Mouse (Mus musculus): ENCODE measurements around the gene Pank4.

Gene Pank4

DNA sequence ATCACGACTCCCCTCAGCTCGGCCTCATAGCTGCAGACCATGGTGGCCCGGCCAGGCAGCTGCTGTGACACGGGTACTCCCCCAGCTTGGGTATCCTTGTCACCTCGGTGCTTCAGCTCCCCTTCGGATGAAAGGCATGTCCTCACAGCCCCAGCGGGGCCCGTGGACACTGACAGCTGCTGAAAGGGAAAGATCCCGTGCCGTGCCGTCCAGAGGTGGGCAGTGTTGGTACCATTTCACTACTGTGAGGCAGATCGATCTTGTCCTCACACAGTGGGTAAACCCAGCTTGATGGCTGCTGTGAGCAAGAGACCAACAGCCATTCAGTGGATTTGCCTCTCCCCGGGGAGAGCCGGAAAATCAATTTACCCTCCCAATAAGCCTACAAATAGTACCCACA is 50.3 kb downstream of the Pank4 start:
- no peak for DNase-seq (ENCODE audit: low spot score)

- DNase-seq (ENCODE audit: low spot score): no peak
Measured at GRCm38 (mm10) chr4:155014791-155015190, 50.9 kb downstream of the Pank4 start.

DNA sequence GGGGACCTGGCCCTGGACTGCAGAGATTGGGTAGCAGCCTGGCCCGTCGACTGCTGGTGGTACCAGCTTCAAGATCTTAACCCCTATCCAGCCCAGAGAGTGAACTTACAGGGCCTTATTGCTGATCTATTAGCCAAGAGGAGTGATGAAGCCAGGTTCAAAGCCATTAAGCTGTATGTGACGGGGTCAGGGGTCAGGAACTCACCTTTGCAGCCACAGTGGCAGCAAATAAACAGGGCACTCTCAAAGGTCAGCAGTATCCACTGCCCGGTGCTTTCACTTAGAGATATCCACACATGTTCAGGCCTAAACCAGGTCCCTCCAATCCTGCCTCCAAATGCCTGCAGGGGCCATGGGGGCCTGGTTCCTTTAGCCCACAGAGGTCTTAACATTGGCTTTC is 51.6 kb downstream of the Pank4 start:
- no peak for DNase-seq (ENCODE audit: low spot score)

- no peak for DNase-seq (ENCODE audit: low spot score)
Measured at GRCm38 (mm10) chr4:155016807-155017206, 52.9 kb downstream of the Pank4 start.

- no peak for DNase-seq (ENCODE audit: low spot score)
Measured at GRCm38 (mm10) chr4:155017253-155017878, 53.4 kb downstream of the Pank4 start.

DNA sequence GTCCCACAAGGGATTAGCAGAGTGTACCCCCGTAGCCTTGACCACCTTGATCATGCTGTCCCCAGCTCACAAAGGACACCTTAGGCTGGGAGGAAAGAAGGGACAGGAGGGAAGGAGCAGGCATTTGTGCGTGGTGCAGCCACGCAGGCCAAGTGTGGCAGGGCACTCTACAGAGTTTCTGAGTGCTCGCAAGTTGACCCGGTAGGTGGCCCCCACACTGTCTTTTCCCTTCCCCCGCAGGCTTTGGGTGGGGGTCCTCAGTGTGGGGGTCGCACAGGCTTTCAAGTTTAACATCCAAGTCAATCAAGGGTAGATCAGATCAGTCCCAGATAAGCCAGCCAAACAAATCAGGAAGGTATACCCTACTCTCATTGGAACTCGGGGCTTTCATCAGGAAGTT is 54.1 kb downstream of the Pank4 start:
- no peak for DNase-seq (ENCODE audit: low spot score)

- peak; percentile 18 for DNase-seq (ENCODE audit: low spot score)
Measured at GRCm38 (mm10) chr4:155018601-155019335, 54.8 kb downstream of the Pank4 start.

GRCm38 (mm10) chr4:155019336-155019847 is 55.5 kb downstream of the Pank4 start:
- DNase-seq (ENCODE audit: low spot score): no peak

DNA sequence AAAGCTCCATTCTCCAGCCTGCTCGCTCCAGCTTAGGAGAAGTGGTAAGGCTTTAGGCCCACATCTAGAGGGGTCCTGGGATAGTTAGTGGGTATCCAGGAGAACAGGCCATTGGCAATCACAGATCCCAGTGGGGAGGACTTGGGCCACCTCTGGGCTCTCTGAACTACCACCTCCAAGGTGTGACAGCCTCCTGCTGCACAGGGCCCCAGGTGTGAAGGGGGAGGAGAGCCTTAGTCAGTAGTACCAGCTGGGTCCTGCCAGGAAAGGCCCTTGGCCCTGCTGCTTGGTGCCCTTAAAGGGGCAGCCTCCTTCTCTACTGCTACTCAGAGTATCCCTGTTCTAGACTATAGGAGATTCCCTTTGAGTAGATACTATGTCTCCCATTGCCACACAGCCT is 56.2 kb downstream of the Pank4 start:
- DNase-seq (ENCODE audit: low spot score): no peak

- DNase-seq (ENCODE audit: low spot score): no peak
Measured at GRCm38 (mm10) chr4:155020813-155021212, 56.9 kb downstream of the Pank4 start.

DNA sequence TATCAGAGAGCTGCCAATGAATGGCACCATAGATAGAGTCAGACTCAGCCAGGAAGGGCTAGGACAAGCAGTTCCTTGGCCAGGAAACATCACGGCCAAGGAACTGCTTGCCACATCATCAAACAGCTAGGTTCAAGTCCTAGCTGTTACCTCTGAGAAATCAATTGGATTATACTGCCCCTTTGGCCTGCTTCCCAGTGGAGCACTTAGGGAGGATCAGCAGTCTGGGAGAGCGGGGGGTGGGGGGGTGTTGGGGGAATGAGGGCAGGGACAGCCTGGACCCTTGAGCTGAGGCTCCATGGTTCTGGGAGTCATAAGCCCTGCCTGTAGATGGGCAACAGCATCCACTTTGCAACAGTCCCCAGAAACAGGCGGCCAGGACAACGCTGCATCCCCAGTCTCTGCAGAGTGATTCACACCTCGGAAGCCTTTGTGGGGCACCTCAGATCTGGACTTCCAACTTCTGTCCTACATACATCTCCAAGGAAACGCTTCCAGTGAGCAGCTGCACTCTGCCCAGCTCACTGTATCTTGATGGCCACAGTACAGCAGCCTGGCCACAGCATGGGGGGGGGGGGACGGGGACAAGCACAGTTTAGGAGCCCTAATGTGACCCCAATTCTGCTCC is 58.4 kb downstream of the Pank4 start:
- no peak for DNase-seq (ENCODE audit: low spot score)

DNA sequence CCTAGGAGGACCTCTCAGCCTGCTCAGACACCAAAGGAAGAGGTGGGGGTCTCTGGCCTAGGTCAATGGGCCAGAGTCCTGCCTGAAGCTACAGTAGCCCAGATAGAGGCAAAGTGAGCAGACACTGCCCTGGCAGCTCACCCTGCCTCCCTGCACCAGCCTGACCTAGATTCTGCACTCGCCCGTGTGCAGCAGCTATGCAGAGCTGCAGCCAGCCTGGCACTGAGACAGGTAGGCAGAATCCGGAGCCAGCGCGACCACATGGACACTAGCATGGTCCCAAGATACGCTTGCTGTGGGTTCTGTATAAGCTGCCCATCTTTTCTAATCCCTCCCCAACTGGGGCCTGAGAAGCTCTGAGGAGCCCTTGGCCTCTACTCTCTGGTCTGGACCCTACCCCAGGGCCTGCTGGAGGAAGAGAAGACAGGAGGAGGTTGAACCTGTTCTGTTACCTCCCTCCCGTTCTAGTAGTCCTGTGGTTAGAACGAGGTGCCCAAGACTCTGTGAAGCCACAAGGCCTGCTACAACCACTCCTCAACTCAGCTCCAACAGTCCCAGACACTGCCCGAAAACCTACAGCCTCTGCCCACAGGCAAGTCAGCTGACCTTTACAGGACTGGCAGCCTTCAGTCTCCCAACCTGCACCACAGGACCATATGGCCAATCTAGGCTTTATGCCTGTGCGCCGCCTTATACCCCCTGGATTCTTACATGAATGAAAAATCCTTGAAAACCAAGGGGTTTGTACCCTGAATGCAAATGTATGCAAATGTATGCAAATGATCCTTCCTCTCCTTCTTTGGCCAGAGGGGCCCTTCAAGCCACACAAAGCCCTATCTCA is 60.5 kb downstream of the Pank4 start:
- DNase-seq (ENCODE audit: low spot score): no peak
